Mouse (Mus musculus) thymus, postnatal 0 days (tissue): Measurements from ENCODE around the gene Spock2. TPM values are rescaled to one million over a fixed set of nuclear protein-coding genes. Genes with fewer than 3 reads are reported as not detected.
A peak's percentile ranks its signal among the peaks of the same experiment; 100 is the strongest.
"Not testable (repeated sequence)": the region's sequence is repeated elsewhere in the genome, so short reads cannot be mapped to it uniquely, and the experiment has no call there.

Experiments used
- DNase-seq: peaks from one replicate; pipeline ENCODE4 v3.0.0-alpha.2; 2015; ENCODE audit warnings: low spot score
- polyA plus RNA-seq: library from polyadenylated mRNA; unstranded; fragments of >200 nt; fragmentation: Nextera tagmentation; extraction: Ambion mirVana; gene quantifications from 2 replicates; pipeline ENCODE4 v1.2.1, GENCODE M21; 2015

The Spock2 gene
- polyA plus RNA-seq, 1 experiment from 2014 or later = 7.9 TPM

GRCm38 (mm10) chr10:60107448-60107847 is 1.4 kb downstream of the Spock2 start:
- no peak for DNase-seq

- no peak for DNase-seq
Measured at GRCm38 (mm10) chr10:60108321-60109111, 2.5 kb downstream of the Spock2 start.

- no peak for DNase-seq
Measured at GRCm38 (mm10) chr10:60109336-60109735, 3.3 kb downstream of the Spock2 start.

GRCm38 (mm10) chr10:60109989-60110388 is 4.0 kb downstream of the Spock2 start:
- DNase-seq = no peak

- DNase-seq = no peak
Measured at GRCm38 (mm10) chr10:60110908-60111475, 5.0 kb downstream of the Spock2 start.

GRCm38 (mm10) chr10:60113965-60114690 is 8.1 kb downstream of the Spock2 start:
- DNase-seq = no peak

- peak; percentile 67 for DNase-seq
Measured at GRCm38 (mm10) chr10:60115345-60116185, 9.5 kb downstream of the Spock2 start.

- DNase-seq = no peak
Measured at GRCm38 (mm10) chr10:60116997-60117396, 11.0 kb downstream of the Spock2 start.

- DNase-seq = no peak
Measured at GRCm38 (mm10) chr10:60118464-60118863, 12.4 kb downstream of the Spock2 start.

- DNase-seq = no peak
Measured at GRCm38 (mm10) chr10:60120630-60121029, 14.6 kb downstream of the Spock2 start.

GRCm38 (mm10) chr10:60124078-60124477 is 18.1 kb downstream of the Spock2 start:
- DNase-seq = peak; percentile 32

- DNase-seq = peak; percentile 34
Measured at GRCm38 (mm10) chr10:60125529-60126327, 19.7 kb downstream of the Spock2 start.

- no peak for DNase-seq
Measured at GRCm38 (mm10) chr10:60128287-60128686, 22.3 kb downstream of the Spock2 start.

GRCm38 (mm10) chr10:60130504-60130903 is 24.5 kb downstream of the Spock2 start:
- DNase-seq = no peak

- DNase-seq = no peak
Measured at GRCm38 (mm10) chr10:60133501-60133900, 27.5 kb downstream of the Spock2 start.

- no peak for DNase-seq
Measured at GRCm38 (mm10) chr10:60134201-60134600, 28.2 kb downstream of the Spock2 start.

GRCm38 (mm10) chr10:60136010-60136409 is 30.0 kb downstream of the Spock2 start:
- DNase-seq = not testable (repeated sequence)

- DNase-seq = no peak
Measured at GRCm38 (mm10) chr10:60136935-60137334, 30.9 kb downstream of the Spock2 start.

GRCm38 (mm10) chr10:60138680-60139079 is 32.7 kb downstream of the Spock2 start:
- no peak for DNase-seq

GRCm38 (mm10) chr10:60140751-60141150 is 34.7 kb downstream of the Spock2 start:
- no peak for DNase-seq
